Mouse (Mus musculus): ENCODE data around the gene Uty. TPM values are rescaled to one million over a fixed set of nuclear protein-coding genes. Genes with fewer than 3 reads are reported as not detected.

Uty gene
- 0.01 and 0.02 TPM in 2 replicates for polyA plus RNA-seq (2012)

DNA sequence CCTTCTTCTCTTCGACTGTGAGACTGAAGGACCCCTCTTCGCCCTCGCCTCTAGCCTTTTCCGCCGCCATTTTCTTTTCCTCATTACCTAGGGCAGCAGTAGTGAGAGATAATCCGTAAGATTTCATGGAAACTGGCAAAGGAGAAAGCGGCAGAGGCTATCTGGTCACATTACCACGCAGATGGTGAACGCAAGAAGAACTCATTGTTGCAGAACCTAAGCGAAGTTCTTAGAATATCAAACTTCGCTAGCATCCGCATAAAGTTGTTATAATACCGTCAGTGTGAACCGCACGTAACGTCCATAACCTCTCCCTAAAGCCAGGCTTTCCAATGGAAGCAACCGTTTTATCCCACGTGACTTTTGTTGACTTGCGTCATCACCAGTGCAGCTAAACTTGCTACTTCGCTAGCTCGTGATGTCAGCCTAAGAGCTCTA is at the start of gene Uty:
Gene Uty (minus strand): TSS at position 334 of the 438 bp plus-strand sequence.
- TF ChIP-seq TAL1 (IDR thresholded peaks at IDR 0.05; ENCODE audit: low read length) = no peak
- no peak for TF ChIP-seq GATA1 (IDR thresholded peaks at IDR 0.05; ENCODE audit: low read length)
- H3K4me3 ChIP-seq (replicated peaks) = peak within 1 kb of the TSS; percentile 72

GRCm38 (mm10) chrY:1293708-1294107 is 48.1 kb upstream of the Uty start:
- Histone ChIP-seq H3K9me3 (ENCODE audit: control insufficient read depth, low read length) (no peaks in the 10 kb centered on the region), H3K4me1 (ENCODE audit: control insufficient read depth) (no peaks in the 10 kb centered on the region), H3K4me3 (replicated peaks) (no peak overlapping the region), H3K36me3 (ENCODE audit: control insufficient read depth) (no peaks in the 10 kb centered on the region), H3K27me3 (ENCODE audit: control insufficient read depth) (no peaks in the 10 kb centered on the region)
- no peak for TF ChIP-seq TAL1 (IDR thresholded peaks at IDR 0.05; ENCODE audit: low read length)
- TF ChIP-seq GATA1 (IDR thresholded peaks at IDR 0.05; ENCODE audit: low read length) = no peak

More for the DNA sequence above, at the start of gene Uty:
- Histone ChIP-seq H3K9me3 (ENCODE audit: control insufficient read depth, low read length) (no peaks in the 10 kb centered on the region), H3K4me1 (ENCODE audit: control insufficient read depth) (no peaks in the 10 kb centered on the region), H3K36me3 (ENCODE audit: control insufficient read depth) (no peaks in the 10 kb centered on the region), H3K27me3 (ENCODE audit: control insufficient read depth) (no peaks in the 10 kb centered on the region)

- no peaks in the 10 kb centered on the region for H3K36me3 ChIP-seq (ENCODE audit: control insufficient read depth)
- peak within 1 kb of the TSS; percentile 69 for H3K4me3 ChIP-seq (replicated peaks)
- no peaks in the 10 kb centered on the region for H3K9me3 ChIP-seq (ENCODE audit: control insufficient read depth, low read length)
- no peak for TF ChIP-seq TAL1 (IDR thresholded peaks at IDR 0.05; ENCODE audit: low read length)
- no peak for TF ChIP-seq GATA1 (IDR thresholded peaks at IDR 0.05; ENCODE audit: low read length)
- no peaks in the 10 kb centered on the region for H3K4me1 ChIP-seq (ENCODE audit: control insufficient read depth)
- H3K27me3 ChIP-seq (ENCODE audit: control insufficient read depth) = no peaks in the 10 kb centered on the region
Measured at GRCm38 (mm10) chrY:1286171-1286795, 40.7 kb upstream of the Uty start, which contains the start of gene Ddx3y. TSS of gene Ddx3y (minus strand) at chrY:1286629.

DNA sequence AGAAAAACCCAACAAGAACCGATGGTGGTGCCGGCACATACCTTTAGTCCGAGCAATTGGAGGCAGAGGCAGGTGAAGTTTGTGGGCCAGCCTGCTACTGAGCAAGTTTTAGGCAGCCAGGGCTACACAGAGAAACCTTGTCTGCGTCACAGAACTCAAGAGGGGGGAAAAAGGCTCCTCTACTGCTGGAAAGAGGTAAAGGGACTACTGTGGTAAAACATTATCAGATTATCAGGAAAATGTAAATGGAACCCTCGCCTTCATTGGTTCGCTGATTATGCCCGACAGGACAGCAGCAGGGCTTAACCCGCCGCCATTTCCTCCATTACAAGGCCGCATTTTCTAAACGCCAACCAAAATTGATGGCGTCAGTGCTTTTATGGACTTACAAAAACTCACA is 40.2 kb upstream of the Uty start:
- no peak for TF ChIP-seq TAL1 (IDR thresholded peaks at IDR 0.05; ENCODE audit: low read length)
- TF ChIP-seq GATA1 (IDR thresholded peaks at IDR 0.05; ENCODE audit: low read length) = no peak

GRCm38 (mm10) chrY:1246117-1246516 is 558 bp upstream of the Uty start:
- peak overlapping the region; percentile 72 for H3K4me3 ChIP-seq (replicated peaks)
- no peaks in the 10 kb centered on the region for H3K36me3 ChIP-seq (ENCODE audit: control insufficient read depth)
- H3K4me1 ChIP-seq (ENCODE audit: control insufficient read depth) = no peaks in the 10 kb centered on the region
- no peaks in the 10 kb centered on the region for H3K27me3 ChIP-seq (ENCODE audit: control insufficient read depth)
- no peak for TF ChIP-seq TAL1 (IDR thresholded peaks at IDR 0.05; ENCODE audit: low read length)
- TF ChIP-seq GATA1 (IDR thresholded peaks at IDR 0.05; ENCODE audit: low read length) = no peak
- no peaks in the 10 kb centered on the region for H3K9me3 ChIP-seq (ENCODE audit: control insufficient read depth, low read length)

More for the DNA sequence above, 40.2 kb upstream of the Uty start:
- no peaks in the 10 kb centered on the region for H3K27me3 ChIP-seq (ENCODE audit: control insufficient read depth)
- no peaks in the 10 kb centered on the region for H3K36me3 ChIP-seq (ENCODE audit: control insufficient read depth)
- H3K4me1 ChIP-seq (ENCODE audit: control insufficient read depth) = no peaks in the 10 kb centered on the region
- H3K4me3 ChIP-seq (replicated peaks) = peak overlapping the region; percentile 69
- H3K9me3 ChIP-seq (ENCODE audit: control insufficient read depth, low read length) = no peaks in the 10 kb centered on the region

DNA sequence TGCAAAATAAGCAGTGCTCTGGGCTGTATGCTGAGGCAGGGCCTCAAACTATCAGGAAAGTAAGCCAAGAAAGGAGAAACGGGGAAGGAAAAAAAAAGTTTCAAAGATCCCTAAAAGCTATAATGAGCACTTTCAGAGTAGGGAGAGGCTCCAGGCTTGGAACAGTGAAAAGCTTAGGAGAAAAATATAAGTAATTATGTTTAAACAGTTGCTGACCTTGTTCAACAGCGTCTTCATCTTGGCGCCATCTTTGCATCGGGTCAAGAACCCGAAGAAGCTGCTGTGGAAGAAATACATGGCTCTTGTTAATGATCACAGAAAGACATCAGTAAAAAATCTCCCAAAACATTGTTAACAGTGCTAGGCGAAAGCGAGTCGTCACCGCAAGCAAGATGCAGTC is 619 bp downstream of the Uty start:
- H3K4me3 ChIP-seq (replicated peaks) = peak overlapping the region; percentile 72
- H3K4me1 ChIP-seq (ENCODE audit: control insufficient read depth) = no peaks in the 10 kb centered on the region
- no peaks in the 10 kb centered on the region for H3K36me3 ChIP-seq (ENCODE audit: control insufficient read depth)
- H3K27me3 ChIP-seq (ENCODE audit: control insufficient read depth) = no peaks in the 10 kb centered on the region
- TF ChIP-seq GATA1 (IDR thresholded peaks at IDR 0.05; ENCODE audit: low read length) (no peak), TAL1 (IDR thresholded peaks at IDR 0.05; ENCODE audit: low read length) (no peak)
- H3K9me3 ChIP-seq (ENCODE audit: control insufficient read depth, low read length) = no peaks in the 10 kb centered on the region

- Histone ChIP-seq H3K4me1 (ENCODE audit: control insufficient read depth) (no peaks in the 10 kb centered on the region), H3K27me3 (ENCODE audit: control insufficient read depth) (no peaks in the 10 kb centered on the region), H3K9me3 (ENCODE audit: control insufficient read depth, low read length) (no peaks in the 10 kb centered on the region), H3K4me3 (replicated peaks) (peak overlapping the region; percentile 72), H3K36me3 (ENCODE audit: control insufficient read depth) (no peaks in the 10 kb centered on the region)
- TF ChIP-seq GATA1 (IDR thresholded peaks at IDR 0.05; ENCODE audit: low read length) (no peak), TAL1 (IDR thresholded peaks at IDR 0.05; ENCODE audit: low read length) (no peak)
Measured at GRCm38 (mm10) chrY:1244421-1244820, 1.1 kb downstream of the Uty start.

GRCm38 (mm10) chrY:1220001-1220400 is 25.6 kb downstream of the Uty start:
- Histone ChIP-seq H3K4me1 (ENCODE audit: control insufficient read depth) (no peaks in the 10 kb centered on the region), H3K4me3 (replicated peaks) (no peak overlapping the region), H3K9me3 (ENCODE audit: control insufficient read depth, low read length) (no peaks in the 10 kb centered on the region), H3K36me3 (ENCODE audit: control insufficient read depth) (no peaks in the 10 kb centered on the region), H3K27me3 (ENCODE audit: control insufficient read depth) (no peaks in the 10 kb centered on the region)
- TF ChIP-seq GATA1 (IDR thresholded peaks at IDR 0.05; ENCODE audit: low read length) (no peak), TAL1 (IDR thresholded peaks at IDR 0.05; ENCODE audit: low read length) (no peak)

DNA sequence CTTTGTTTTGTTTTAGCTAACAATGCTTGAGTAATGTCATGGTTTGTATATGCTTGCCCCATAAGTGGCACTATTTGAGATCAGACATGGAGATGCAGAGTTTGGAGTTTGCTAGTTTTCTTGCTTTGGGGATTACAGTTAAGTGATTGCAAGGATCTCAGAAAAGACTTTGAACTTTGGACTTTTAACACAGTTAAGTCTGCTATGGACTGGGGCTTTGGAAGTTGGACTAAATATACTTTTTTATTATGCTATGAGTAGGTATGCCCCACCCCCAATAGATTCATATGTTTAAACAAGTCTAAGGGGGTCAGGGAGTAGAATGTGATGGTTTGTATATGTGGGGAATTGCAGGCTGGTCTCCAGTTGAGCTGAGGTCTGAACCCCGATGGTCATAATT is 67.1 kb downstream of the Uty start:
- Histone ChIP-seq H3K9me3 (ENCODE audit: control insufficient read depth, low read length) (no peaks in the 10 kb centered on the region), H3K4me3 (replicated peaks) (no peak overlapping the region), H3K4me1 (ENCODE audit: control insufficient read depth) (no peaks in the 10 kb centered on the region), H3K36me3 (ENCODE audit: control insufficient read depth) (no peaks in the 10 kb centered on the region), H3K27me3 (ENCODE audit: control insufficient read depth) (no peaks in the 10 kb centered on the region)
- TF ChIP-seq GATA1 (IDR thresholded peaks at IDR 0.05; ENCODE audit: low read length) (no peak), TAL1 (IDR thresholded peaks at IDR 0.05; ENCODE audit: low read length) (no peak)
